Mouse (Mus musculus): ENCODE results near the gene E330021D16Rik.
A peak's percentile ranks its signal among the peaks of the same experiment; 100 is the strongest.
"Not testable (repeated sequence)": the region's sequence is repeated elsewhere in the genome, so short reads cannot be mapped to it uniquely, and the experiment has no call there.

The E330021D16Rik gene

DNA sequence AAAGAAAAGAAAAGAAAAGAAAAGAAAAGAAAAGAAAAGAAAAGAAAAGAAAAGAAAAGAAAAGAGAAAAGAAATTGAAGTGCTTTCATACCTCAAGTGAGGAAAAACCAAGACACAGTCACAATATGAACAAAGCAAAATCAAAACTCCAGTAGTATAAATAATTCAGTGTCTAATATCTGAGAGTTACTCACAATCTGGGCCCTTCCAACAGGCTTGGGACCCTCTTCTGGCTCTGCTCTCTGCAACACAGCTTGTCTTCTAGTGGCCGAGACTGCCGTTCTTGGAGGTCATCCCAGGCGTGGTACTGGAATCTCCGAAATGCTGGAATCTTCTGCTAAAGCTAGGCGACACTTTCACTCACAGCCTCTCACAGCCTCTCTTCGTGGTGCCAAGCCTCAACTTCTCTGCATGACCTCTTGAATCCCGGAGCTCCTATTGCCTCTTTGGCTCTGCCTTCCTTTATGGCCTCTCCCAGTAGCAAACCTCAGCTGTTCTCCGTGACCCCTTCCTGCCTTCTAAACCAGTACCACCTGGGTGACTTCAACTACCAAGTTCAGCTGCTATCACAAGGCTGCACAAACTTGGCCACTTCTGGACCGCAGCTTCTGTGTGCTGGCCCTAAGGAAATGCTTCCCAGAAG lies at the start of gene E330021D16Rik:
E330021D16Rik (minus strand) TSS at position 437 of the 643 bp plus-strand sequence.
- no peak for DNase-seq

DNA sequence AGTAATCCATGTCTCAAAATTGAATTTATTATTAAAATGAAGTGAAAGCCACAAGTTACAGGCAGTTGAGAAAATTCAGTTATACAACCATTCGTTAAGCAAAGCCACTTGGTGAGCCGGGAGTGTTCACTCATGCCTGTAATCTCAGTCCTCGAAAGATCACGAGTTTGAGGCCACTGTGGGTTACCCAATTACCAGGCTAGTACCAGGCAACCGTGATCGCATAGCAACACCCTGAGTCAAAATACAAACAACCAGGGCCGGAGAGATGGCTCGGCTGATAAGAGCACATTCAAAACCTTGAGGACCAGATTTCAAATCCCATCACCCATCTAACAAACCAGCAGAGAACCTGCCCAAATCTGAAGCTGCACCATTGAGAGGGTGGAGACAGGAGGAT lies 49.7 kb upstream of the E330021D16Rik start:
- DNase-seq, result no peak

DNA sequence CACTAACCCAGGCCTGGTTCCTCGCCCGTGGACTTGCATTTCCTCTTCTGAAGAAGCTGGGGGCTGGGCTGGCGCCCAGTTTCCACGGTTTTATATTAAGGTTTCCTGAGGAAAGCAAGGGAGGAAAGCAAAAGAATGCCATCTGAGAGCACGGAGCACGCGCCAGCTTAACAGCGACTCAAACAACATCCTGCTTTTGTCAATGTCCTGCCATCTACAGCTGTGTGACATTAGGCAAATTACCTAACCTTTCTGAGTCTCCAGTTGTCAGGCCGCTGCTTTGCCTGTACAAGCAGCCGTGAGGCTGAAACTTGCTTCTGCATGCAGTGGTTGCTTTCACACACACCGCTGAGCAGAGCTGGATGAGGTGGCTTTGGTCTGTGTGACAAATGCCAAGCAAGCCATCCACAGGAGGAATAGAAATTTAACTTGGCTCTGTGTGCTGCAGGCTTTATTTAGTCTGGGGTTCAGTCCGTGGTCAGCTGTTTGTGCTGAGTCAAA lies 48.8 kb upstream of the E330021D16Rik start:
- DNase-seq, result no peak

DNA sequence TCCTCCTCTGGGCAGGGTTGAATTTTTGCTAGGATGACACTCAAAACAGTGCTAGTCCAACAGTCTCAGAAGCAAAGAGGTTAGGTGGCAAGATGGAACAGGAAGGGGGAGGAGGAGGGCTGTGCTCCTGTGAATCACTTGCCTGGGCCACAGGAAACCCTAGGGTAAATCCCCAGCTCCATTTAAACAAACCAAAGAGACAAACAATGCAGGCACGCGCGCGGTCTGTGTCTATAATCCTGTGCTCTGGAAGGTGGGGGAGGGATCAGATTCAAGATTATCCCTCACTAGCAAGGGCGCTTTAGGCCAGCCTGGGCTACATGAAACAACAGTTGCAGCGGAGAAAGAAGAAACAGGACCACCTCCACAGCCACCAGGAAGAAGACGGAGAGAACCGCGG lies 48.1 kb upstream of the E330021D16Rik start:
- DNase-seq, result no peak

DNA sequence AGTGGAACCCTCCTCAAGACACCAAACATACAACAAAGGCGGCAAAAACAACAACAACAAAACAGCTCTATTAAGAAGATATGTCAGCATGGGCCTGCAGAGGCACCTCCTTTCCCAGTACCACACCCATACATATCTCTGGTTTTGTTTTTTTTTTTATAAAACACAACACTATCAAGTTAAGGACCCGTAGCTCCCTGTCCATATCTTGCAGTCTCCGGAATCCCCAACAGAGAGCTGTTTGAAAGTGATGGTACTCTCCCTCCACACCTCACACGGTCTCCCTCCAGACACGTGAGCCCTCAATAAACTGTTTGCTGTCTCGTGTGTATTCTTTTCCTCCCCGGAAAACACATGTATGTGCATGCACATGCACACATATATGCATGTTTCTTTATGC lies 43.8 kb upstream of the E330021D16Rik start:
- DNase-seq, result no peak

DNA sequence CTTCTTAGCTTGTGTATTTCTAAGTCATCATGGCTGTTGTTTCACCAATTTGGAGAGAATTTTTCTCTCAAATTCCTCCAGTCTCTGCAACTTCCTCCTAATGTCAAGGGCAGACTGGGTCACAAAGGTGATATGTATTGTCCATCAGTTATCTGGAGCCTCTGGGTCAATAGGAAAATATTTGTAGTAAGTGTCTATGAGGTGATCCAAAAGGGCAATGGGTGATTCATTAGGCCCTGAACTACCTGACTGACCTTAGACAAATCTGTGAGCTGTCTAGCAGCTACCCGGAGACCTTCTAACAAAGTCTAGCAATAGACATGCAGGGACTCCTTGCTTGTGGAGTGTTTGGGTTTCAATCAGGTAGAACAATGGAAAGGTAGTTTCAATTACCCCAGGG lies 40.9 kb upstream of the E330021D16Rik start:
- no peak for DNase-seq

DNA sequence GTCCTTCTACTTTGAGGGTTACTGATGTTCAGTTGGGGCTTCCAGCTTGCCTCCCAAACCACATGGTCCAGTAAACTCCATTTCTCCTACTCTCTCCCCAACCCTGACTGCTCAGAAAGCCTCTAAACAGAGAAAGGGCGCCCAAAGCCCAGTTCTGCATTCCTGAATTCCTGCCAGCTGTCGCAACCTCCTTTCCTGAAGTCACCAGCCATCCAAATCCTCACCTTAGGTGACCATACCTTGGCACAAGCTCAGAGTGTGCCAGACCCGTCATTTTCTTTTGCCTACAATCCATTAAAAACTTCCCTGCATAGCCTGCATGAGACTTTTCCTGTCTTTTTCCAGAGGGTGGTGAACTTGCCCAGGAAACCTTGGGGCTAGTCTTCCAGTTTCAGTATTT lies 40.3 kb upstream of the E330021D16Rik start:
- DNase-seq, result no peak

DNA sequence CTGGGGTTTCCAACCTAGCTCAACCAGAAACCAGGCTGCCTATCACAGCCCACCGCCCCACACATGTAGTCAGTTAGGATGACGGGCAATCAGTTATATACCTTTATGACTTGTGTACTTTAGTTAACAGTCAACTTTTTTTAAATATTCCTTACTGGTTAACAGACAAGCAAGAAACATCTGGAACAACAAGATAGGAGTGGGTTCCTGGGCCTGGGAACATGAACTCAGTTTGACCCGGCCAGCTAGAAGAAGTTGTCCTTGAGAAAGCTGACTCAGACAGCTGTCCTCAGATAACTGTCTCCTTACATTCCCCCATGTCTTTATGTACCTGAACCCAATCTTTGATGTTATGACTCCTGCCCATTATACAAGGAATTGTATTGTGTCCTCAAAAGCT lies 37.3 kb upstream of the E330021D16Rik start:
- no peak for DNase-seq

DNA sequence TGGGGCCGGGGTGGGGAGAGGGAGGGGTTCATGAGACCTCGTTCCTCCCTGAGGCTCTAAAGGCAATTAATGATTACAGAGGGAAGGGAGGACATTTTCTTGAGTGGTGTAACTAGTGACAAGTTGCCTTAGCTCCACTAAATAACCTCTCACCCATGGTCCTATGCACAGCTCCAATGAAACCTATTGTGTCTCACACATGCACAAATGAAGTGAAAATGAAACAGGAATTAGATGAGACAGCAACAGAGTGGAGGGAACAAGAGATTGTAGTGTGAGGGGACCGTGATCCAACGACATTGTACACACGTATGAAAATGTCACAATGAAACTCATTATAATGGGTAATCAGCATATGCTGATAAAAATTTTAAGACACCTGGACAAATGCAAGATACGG lies 35.5 kb upstream of the E330021D16Rik start:
- no peak for DNase-seq

DNA sequence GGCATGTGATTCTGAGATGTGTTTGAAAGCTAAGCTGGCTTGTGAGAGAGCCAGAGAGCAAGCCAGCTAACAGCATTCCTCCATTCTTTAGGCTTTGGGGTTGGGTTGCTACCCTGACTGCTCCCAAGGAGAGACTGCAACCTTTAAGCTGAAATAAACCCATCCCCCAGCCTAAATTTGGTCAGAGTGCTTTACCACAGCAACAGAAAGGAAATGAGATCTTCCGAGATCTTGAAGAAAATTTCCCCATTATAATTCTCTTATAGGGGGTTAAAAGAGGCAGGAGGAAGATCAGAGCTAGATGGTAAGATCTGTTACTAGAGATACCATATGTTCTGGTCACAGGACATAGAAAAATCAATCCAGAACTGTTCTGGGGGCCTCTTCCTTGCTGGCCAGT lies 34.6 kb upstream of the E330021D16Rik start:
- DNase-seq, result no peak

DNA sequence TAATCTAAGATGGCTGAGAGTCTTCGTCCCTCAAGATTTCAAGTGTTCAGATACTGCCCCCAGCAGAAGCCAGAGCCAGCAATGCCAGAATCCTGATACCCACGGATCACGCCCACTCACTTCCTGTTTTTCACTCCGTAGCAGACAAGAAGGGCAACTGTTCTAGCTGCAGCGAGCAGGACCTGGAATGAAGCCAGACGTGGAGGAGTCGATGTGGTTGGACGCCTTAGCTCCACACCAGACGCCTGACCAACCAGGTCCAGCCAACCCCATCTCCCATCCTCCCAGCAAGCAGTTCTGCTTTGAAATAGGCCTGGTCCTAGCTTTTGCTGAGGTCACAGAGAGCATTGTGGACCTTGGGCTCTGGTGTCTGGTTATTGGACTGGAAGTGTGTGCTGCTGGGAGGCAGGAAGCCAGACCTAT lies 33.9 kb upstream of the E330021D16Rik start:
- DNase-seq, result no peak

DNA sequence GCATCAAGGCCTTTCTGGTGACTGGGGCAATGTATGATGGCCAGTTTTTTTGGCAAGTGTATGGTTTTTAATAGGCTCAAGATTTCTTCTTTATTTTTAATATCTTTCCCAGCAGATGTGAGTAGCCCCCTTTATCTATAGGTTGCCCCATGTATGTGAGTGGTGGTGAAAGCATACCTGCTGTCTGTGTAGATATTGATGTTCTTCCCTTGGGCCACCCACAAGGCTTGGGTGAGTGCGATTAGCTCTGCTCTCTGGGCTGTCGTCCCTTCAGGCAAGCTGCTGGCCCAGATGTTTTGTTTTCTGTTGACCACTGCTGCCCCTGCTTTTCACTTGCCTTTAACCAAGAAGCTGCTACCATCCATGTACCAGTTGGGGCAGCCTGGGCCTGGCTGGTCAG lies 23.8 kb upstream of the E330021D16Rik start:
- DNase-seq, result not testable (repeated sequence)

DNA sequence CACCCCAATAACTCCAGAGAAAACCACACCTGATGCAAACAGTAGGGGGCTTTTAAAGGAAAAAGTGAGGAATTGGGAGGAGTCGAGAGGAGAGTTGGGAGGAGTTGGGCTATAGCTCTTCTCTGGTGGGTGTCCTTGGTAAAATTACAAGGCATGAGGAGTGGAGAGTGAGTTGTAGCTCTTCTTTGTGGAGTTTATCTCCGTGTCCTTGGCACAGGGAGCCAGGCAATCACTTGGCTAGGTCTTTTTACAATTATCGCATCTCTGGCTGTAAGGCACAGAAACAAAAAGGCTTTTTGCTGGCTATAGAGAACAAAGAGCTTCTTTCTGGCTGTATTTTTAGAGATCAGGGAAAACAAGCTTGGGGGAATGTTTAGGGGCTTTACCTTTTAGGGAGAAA lies 20.8 kb upstream of the E330021D16Rik start:
- not testable (repeated sequence) for DNase-seq

DNA sequence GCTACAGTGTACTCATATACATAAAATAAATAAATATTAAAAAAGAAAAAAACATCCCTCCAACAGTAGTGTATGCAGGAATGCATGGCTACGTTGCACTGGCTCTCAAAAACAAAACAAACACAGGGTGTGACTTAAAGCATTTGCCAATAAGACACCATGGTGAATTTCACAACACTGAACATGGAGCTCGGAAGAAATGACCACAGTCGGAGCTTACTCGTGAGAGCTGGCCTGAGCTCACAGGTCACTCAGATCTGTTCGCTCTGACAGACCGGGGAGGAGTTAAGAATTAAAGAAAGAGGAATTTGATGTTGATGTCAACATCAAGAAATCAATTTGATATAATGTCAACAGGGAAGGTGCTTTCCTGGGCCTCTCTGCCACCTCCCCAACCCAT lies 18.2 kb upstream of the E330021D16Rik start:
- no peak for DNase-seq

DNA sequence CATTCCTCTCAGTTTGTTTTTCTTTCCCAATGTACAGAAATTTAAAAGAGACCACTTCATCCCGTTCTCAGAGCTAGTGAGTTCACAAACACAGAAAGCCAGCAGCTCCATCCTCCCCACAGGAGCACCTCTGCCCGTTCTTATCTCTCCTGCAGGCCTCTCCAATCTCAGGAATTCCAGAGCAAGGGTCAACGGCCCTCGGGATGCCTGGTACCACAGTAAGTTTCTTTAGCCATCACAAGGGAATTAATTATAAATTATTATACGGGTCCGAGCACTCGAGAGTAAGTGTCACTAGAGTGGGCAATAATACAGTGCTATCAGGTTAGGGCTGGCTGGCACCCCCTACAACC lies 16.5 kb upstream of the E330021D16Rik start:
- DNase-seq, result no peak

DNA sequence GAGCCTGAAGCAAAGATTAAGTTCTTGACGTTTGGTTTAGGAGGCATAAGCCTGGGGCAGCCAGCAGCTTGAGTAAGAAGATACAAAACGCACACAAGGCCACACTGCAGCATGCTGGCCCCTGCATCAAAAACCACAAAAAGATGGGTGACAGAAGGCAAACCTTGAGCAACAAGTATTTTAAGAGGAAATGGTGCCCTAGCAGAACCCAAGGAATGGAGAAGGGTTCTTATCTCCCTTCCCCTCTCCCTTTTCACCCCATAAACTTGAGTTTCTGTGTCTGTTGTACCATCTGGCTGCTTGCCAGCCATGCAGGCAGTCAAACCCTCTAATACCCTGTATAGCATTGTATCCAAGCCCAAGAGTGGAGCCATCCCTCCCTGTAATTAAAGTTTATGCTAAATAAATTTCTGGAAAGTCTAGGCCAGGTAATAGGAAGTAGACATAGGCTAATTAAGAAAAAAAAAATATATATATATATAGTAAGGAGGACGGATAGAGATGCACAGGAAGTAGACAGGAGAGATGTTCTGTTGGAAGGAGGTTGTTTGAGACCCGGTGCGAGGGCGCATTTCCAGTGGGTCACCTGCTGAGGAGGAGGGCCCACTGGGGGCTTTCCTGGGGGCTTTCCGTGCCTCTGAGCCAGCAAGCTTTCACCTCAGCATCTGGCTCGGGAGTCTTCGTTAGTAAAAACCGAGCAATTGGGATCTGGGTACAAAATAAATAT lies 16.0 kb upstream of the E330021D16Rik start:
- DNase-seq, result no peak

DNA sequence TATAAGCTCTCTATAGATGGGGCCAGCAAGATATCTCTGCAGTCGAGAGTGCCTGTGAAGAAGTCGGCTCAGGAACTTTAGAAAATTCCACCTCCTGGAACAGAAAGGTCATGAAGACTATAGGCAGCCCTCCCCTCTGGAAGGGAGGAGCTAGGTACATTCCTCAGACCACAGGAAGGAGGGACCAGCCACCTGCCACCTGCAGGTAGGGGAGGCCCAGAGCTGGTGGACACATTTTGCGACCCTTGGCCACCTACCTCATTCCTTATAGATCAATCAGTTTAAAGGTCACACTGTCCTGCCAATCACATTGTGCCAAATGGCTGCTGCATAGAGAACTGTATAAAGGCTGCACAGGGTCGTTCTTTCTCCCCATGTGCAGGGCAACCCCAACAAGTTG lies 14.1 kb upstream of the E330021D16Rik start:
- no peak for DNase-seq

DNA sequence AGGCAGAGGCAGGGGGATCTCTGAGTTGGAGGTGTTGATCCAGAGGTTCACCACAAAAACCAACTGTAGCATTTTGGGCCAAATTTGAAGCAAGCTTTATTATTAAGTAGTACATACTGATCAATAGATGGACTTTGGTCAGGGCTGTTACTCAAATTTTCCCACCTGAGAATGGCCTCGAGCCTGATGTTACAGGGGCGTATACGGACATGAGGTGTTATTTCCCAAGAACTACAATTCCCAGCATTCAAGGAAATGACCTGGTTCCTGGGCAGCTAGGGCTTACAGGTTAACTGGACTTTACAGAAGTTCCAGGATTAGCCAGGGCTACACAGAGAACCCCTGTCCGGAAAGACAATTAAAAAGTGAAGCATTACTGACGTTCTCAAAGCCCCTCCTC lies 13.0 kb upstream of the E330021D16Rik start:
- no peak for DNase-seq

DNA sequence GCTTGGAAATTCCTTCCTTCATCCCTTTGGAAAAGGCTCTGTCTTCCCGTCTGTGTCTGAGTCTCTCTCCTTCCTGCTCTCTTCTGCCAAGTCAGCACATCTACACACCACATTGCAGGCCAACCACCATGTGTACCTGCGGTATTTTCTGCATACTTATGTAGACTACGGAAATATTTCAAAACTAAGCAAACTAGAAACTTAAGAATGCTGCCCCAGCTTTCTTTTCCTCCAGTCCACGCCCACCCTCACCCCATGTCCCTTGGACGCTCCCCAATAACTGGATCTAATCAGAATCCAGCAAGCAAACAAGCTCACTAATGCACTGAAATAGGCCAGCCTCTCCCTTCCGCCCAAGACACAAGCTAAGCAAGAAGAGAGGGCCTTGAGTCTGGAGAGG lies 11.9 kb upstream of the E330021D16Rik start:
- DNase-seq, result no peak

DNA sequence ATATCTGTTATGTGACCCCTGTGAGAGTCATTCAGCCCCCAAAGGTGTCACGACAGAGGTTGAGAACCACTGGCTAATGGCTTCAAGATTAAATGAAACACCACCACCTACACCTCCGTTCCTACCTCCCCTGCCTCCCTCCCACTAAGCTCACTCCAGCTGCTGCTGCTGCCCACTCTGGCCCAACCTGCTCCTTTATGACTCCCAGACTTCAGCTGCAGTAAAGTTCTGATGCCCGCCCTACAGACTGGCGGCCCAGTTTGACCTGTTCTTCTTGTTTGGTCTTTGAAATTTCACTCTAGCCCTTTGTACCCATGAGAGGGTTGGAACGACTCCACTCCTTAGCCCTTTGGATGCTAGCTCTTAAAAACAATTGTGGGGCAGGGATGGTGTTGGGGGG lies 10.6 kb upstream of the E330021D16Rik start:
- no peak for DNase-seq

DNA sequence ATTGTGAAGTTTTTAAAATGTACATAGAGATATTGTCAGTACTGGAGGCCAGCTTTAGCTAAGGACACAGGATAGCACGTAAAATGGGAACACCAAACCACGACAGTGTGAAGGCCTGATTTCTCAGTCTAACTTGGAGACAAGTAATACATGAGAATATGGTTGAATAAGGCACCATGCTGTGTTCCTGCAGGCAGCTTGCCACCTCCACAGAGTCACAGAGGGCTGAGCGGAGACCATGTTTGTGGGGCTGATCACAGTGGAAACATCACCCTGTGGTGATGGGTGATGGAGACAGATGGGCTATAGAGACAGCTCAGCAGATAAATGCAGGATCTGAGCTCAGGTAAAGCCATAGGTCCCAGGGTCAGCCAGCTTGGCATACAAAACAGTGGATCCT lies 8.8 kb upstream of the E330021D16Rik start:
- DNase-seq, result no peak

DNA sequence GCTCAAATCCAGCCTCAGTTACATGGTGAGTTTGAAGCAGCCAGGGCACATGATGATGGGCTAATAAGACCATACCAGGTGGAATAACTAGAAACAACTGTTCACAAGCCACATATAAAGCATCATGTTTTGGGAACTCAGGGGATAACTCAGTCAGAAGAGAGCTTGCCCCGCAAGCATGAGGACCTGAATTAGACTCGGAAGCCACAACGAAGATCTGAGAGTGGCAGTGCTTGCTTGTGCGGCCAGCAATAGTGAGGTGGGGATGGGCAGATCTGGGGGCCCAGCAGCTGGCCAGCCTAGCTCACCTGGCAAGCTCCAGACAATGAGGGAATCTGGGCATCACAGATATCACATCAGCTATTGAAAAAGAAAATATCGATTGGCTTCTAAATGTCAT lies 7.8 kb upstream of the E330021D16Rik start:
- no peak for DNase-seq

DNA sequence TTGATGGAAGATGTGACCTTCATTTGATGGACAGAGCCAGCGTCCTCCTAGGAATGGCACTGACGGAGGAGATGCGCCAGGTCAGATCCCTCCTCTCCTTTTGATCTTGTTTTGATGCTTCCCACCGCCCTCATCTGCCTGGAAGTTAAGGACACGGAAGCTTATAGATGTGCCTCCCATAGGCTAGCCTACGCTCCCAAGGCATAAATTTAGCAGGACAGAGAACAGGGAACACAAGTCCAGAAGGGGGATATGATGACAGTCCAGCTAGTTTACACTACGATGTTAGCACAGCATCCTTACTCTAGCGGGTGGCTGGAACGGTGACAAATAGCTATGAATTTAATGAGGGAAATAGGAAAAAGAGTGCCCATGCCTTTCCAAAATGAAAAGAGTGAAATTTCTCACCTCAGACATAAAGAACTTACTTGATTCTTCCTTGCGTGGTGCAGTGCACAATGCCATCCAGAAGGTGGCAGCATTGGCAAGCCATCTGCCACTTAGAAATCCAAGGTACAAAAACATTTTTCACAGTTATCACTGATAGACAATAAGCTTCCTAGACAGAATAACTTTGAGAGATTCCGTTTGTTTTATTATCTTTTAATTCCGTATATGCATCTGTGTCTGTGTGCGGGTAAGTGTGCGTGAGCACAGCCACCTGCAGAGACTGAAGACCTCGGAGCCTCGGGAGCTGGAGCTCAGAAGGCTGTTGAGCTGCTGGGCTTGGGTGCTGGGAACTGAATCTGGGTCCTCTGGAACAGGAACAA lies 6.9 kb upstream of the E330021D16Rik start:
- DNase-seq, result peak; percentile 40

DNA sequence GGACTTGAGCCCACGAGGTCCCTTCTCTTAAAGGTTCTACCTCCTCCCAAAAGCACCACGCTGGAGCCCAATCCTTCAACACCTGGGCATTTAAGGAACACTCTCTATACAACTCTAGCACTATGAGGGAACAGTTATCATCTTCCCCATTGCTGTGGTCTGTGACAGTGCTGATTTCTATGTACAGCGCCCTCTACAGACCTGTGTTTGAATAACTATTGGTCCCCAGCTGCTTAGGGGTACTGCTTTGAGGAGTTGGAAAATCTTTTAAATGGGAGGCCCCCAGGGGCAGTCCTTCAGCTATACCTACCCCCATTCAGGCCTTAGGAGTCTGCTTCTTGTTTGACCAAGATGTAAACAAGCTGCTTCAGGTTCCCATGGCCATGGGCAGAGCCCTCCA lies 5.7 kb upstream of the E330021D16Rik start:
- no peak for DNase-seq

All from cerebellum, adult 11 months (tissue).